Mouse (Mus musculus): ENCODE data around the gene Atp2a2. TPM values are rescaled to one million over a fixed set of nuclear protein-coding genes. Genes with fewer than 3 reads are reported as not detected.

The Atp2a2 gene
- polyA plus RNA-seq, 1 experiment from 2014 or later: 37.4 TPM

DNA sequence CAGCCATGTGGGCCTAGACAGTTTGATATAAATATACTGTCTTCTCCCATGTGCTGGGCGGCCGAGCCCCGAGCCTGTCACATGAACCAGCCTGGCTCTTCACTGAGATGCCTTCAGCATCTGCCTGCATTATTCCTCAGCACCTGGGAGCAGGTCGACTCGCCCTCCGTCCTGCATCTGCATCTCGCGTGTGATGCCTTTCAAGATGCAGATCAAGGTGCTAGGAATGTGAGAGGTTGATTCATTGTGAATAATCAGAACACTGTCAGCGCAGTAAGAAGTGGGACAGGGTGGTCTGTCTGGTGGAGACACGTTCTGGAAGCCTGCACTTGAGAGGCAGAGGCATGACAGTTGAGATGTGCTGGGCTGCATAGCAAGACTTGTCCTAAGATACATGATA, 57.5 kb downstream of the Atp2a2 start:
- H3K4me3 ChIP-seq (ENCODE audit: low read depth, low read length): no peak overlapping the region
- peaks cover 26% of the 10 kb centered on the region for H3K36me3 ChIP-seq (replicated peaks; ENCODE audit: control insufficient read depth, insufficient read depth, low read depth, low read length)
- no peak overlapping the region for H3K4me2 ChIP-seq (ENCODE audit: low read depth, low read length)
- DNase-seq (ENCODE audit: low spot score): no peak
- no peaks in the 10 kb centered on the region for H3K27me3 ChIP-seq (ENCODE audit: control insufficient read depth, insufficient read depth, low read length)
- no peak overlapping the region for H3K27ac ChIP-seq (replicated peaks; ENCODE audit: low read depth, low read length)
- WGBS: 91% methylated on average over 10 of the region's 10 CpGs
- no peaks in the 10 kb centered on the region for H3K4me1 ChIP-seq (ENCODE audit: control insufficient read depth, insufficient read depth, low read length)
- no peak overlapping the region for H3K9ac ChIP-seq (replicated peaks; ENCODE audit: low read length)
- H3K9me3 ChIP-seq (replicated peaks; ENCODE audit: control insufficient read depth, low read length): no peaks in the 10 kb centered on the region
- no peak for ATAC-seq (replicated peaks; ENCODE audit: insufficient number of reproducible peaks, low FRiP score, low TSS enrichment, low read depth)

GRCm38 (mm10) chr5:122440095-122440630, 61.9 kb downstream of the Atp2a2 start:
- 96% methylated on average over 12 of the region's 12 CpGs for WGBS
- ATAC-seq (replicated peaks; ENCODE audit: insufficient number of reproducible peaks, low FRiP score, low TSS enrichment, low read depth) (no peak), DNase-seq (ENCODE audit: low spot score) (no peak)
- H3K27ac ChIP-seq (replicated peaks; ENCODE audit: low read depth, low read length): no peak overlapping the region
- H3K4me1 ChIP-seq (ENCODE audit: control insufficient read depth, insufficient read depth, low read length): no peaks in the 10 kb centered on the region
- no peak overlapping the region for H3K4me3 ChIP-seq (ENCODE audit: low read depth, low read length)
- H3K27me3 ChIP-seq (ENCODE audit: control insufficient read depth, insufficient read depth, low read length): no peaks in the 10 kb centered on the region
- H3K36me3 ChIP-seq (replicated peaks; ENCODE audit: control insufficient read depth, insufficient read depth, low read depth, low read length): peaks cover 37% of the 10 kb centered on the region
- no peak overlapping the region for H3K9ac ChIP-seq (replicated peaks; ENCODE audit: low read length)
- no peaks in the 10 kb centered on the region for H3K9me3 ChIP-seq (replicated peaks; ENCODE audit: control insufficient read depth, low read length)
- no peak overlapping the region for H3K4me2 ChIP-seq (ENCODE audit: low read depth, low read length)

DNA sequence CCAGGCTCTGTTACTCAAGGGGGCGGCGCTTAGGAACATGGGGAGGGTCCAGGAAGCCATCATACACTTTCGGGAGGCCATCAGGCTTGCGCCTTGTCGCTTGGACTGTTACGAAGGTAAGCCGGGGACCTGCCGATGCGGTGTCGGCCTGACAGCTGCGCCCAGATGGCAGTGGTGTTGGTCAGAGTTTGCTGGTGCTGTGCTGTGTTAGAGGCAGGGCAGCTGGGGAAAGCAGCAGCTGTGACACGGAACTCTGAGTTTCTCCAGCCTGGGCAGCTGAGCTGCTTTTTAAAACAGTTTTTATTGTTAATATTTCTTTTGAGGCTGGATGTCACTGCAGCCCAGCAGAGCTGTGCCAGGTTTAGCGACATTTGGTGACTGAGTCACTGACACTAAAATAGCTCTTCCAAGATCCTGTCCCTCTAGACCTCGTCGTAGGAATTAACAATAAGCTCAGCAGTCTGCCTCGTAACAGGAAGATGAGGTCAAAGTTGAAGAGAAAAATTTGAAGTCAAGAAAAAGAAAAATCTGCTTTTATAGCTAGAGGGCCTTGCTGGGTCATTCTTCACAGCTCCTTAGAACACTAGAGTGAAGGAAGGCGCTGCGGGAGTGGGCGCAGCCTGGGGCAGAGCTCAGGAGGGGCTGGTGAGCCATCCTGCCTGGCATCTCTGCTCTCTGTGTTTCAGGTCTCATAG, 62.5 kb downstream of the Atp2a2 start:
- Histone ChIP-seq H3K4me1 (ENCODE audit: control insufficient read depth, insufficient read depth, low read length) (no peaks in the 10 kb centered on the region), H3K27me3 (ENCODE audit: control insufficient read depth, insufficient read depth, low read length) (no peaks in the 10 kb centered on the region), H3K9me3 (replicated peaks; ENCODE audit: control insufficient read depth, low read length) (no peaks in the 10 kb centered on the region), H3K4me3 (ENCODE audit: low read depth, low read length) (no peak overlapping the region), H3K4me2 (ENCODE audit: low read depth, low read length) (no peak overlapping the region), H3K9ac (replicated peaks; ENCODE audit: low read length) (no peak overlapping the region), H3K27ac (replicated peaks; ENCODE audit: low read depth, low read length) (no peak overlapping the region), H3K36me3 (replicated peaks; ENCODE audit: control insufficient read depth, insufficient read depth, low read depth, low read length) (peaks cover 34% of the 10 kb centered on the region)
- WGBS: 90% methylated on average over 19 of the region's 19 CpGs
- ATAC-seq (replicated peaks; ENCODE audit: insufficient number of reproducible peaks, low FRiP score, low TSS enrichment, low read depth): no peak
- DNase-seq (ENCODE audit: low spot score): no peak

- no peak overlapping the region for H3K4me3 ChIP-seq (ENCODE audit: low read depth, low read length)
- H3K27me3 ChIP-seq (ENCODE audit: control insufficient read depth, insufficient read depth, low read length): no peaks in the 10 kb centered on the region
- H3K9ac ChIP-seq (replicated peaks; ENCODE audit: low read length): no peak overlapping the region
- no peaks in the 10 kb centered on the region for H3K4me1 ChIP-seq (ENCODE audit: control insufficient read depth, insufficient read depth, low read length)
- H3K4me2 ChIP-seq (ENCODE audit: low read depth, low read length): no peak overlapping the region
- H3K9me3 ChIP-seq (replicated peaks; ENCODE audit: control insufficient read depth, low read length): no peaks in the 10 kb centered on the region
- ATAC-seq (replicated peaks; ENCODE audit: insufficient number of reproducible peaks, low FRiP score, low TSS enrichment, low read depth): no peak
- 80% methylated on average over 4 of the region's 4 CpGs for WGBS
- no peak for DNase-seq (ENCODE audit: low spot score)
- no peak overlapping the region for H3K27ac ChIP-seq (replicated peaks; ENCODE audit: low read depth, low read length)
- peaks cover 36% of the 10 kb centered on the region for H3K36me3 ChIP-seq (replicated peaks; ENCODE audit: control insufficient read depth, insufficient read depth, low read depth, low read length)
These were observed 67.5 kb downstream of the Atp2a2 start for GRCm38 (mm10) chr5:122434541-122434940.

- no peak for DNase-seq (ENCODE audit: low spot score)
- H3K27ac ChIP-seq (replicated peaks; ENCODE audit: low read depth, low read length): no peak overlapping the region
- H3K36me3 ChIP-seq (replicated peaks; ENCODE audit: control insufficient read depth, insufficient read depth, low read depth, low read length): peaks cover 29% of the 10 kb centered on the region
- H3K4me2 ChIP-seq (ENCODE audit: low read depth, low read length): no peak overlapping the region
- no peaks in the 10 kb centered on the region for H3K4me1 ChIP-seq (ENCODE audit: control insufficient read depth, insufficient read depth, low read length)
- H3K9ac ChIP-seq (replicated peaks; ENCODE audit: low read length): no peak overlapping the region
- no peaks in the 10 kb centered on the region for H3K9me3 ChIP-seq (replicated peaks; ENCODE audit: control insufficient read depth, low read length)
- WGBS: 99% methylated on average over 8 of the region's 8 CpGs
- no peak for ATAC-seq (replicated peaks; ENCODE audit: insufficient number of reproducible peaks, low FRiP score, low TSS enrichment, low read depth)
- H3K27me3 ChIP-seq (ENCODE audit: control insufficient read depth, insufficient read depth, low read length): no peaks in the 10 kb centered on the region
- no peak overlapping the region for H3K4me3 ChIP-seq (ENCODE audit: low read depth, low read length)
These were observed 70.8 kb downstream of the Atp2a2 start for GRCm38 (mm10) chr5:122431221-122431620.

DNA sequence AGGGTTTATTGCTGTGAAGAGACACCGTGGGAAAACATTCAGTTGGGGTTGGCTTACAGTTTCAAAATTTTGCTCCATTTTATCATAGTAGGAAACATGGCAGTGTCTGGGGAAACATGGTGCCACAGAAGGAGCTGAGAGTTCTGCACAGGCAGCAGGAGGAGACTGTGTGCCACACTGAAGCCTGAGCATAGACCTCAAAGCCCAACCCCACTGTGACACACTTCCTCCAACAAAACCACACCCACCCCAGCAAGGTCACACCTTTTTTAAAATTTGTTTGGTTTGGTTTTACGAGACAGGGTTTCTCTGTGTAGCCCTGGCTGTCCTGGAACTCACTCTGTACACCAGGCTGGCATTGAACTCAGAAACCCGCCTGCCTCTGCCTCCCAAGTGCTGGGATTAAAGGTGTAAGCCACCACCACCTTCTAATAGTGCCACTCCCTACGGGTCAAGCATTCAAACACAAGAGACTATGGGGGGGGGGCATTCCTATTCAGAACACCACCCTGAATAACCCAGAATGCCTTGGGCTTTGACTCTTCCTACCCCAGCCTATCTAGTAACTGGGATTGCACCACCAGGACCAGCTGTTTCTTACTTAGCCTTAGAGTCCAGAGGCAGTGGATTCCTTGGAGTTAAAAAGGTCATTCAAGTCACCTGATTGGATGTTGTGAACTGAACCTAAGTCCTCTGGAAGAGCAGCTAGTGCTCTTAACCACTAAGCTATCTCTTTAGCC, 71.8 kb downstream of the Atp2a2 start:
- ATAC-seq (replicated peaks; ENCODE audit: insufficient number of reproducible peaks, low FRiP score, low TSS enrichment, low read depth) (no peak), DNase-seq (ENCODE audit: low spot score) (no peak)
- Histone ChIP-seq H3K4me3 (ENCODE audit: low read depth, low read length) (no peak overlapping the region), H3K27me3 (ENCODE audit: control insufficient read depth, insufficient read depth, low read length) (no peaks in the 10 kb centered on the region), H3K9ac (replicated peaks; ENCODE audit: low read length) (no peak overlapping the region), H3K27ac (replicated peaks; ENCODE audit: low read depth, low read length) (no peak overlapping the region), H3K4me2 (ENCODE audit: low read depth, low read length) (no peak overlapping the region), H3K36me3 (replicated peaks; ENCODE audit: control insufficient read depth, insufficient read depth, low read depth, low read length) (peaks cover 26% of the 10 kb centered on the region), H3K4me1 (ENCODE audit: control insufficient read depth, insufficient read depth, low read length) (no peaks in the 10 kb centered on the region), H3K9me3 (replicated peaks; ENCODE audit: control insufficient read depth, low read length) (no peaks in the 10 kb centered on the region)
- 95% methylated on average over 4 of the region's 4 CpGs for WGBS

DNA sequence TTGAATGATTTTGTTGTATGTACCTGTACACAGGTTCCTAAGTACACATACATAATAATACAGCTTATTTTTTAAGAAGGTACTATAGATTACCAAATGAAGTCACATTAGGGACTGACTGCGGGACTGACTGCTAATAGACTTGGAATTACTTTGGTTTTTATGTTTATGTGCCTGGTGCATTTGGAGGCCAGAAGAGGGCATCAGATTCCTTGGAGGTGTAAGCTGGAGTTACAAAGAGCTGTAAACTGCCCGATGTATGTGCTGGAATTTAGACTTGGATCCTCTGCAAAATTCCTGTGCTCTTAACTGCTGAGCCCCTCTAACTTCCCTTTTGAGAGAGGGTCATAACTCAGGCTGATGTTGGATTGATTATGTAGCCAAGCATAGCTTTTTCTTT, 76.5 kb downstream of the Atp2a2 start:
- Histone ChIP-seq H3K9me3 (replicated peaks; ENCODE audit: control insufficient read depth, low read length) (no peaks in the 10 kb centered on the region), H3K27ac (replicated peaks; ENCODE audit: low read depth, low read length) (no peak overlapping the region), H3K4me1 (ENCODE audit: control insufficient read depth, insufficient read depth, low read length) (peaks cover 3% of the 10 kb centered on the region; the same call in 1 of the 2 replicates), H3K4me3 (ENCODE audit: low read depth, low read length) (no peak overlapping the region), H3K9ac (replicated peaks; ENCODE audit: low read length) (no peak overlapping the region), H3K27me3 (ENCODE audit: control insufficient read depth, insufficient read depth, low read length) (no peaks in the 10 kb centered on the region), H3K4me2 (ENCODE audit: low read depth, low read length) (no peak overlapping the region), H3K36me3 (replicated peaks; ENCODE audit: control insufficient read depth, insufficient read depth, low read depth, low read length) (peaks cover 12% of the 10 kb centered on the region)
- ATAC-seq (replicated peaks; ENCODE audit: insufficient number of reproducible peaks, low FRiP score, low TSS enrichment, low read depth) (no peak), DNase-seq (ENCODE audit: low spot score) (no peak)
- 86% methylated on average over 2 of the region's 2 CpGs for WGBS

DNA sequence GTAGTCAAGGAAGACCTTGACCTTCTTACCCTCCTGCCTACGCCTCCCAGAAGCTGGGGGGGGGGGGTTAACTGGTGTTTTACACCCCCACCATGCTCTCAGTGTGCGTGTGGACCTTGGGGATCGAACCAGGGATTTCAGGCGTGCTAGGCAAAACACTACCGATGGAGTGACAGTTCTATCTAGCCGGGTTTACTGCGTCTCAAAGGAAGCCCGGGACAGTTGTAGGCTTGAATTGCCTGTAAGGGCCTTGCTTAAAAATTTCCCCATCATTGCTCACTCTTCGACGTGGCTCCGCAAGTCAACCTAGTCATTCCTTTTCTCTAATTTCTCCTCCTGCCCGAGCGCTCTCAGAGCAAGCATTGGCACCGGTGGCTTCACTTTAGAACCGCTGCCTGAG, 78.9 kb downstream of the Atp2a2 start:
- 33% methylated on average over 15 of the region's 15 CpGs for WGBS
- H3K4me3 ChIP-seq (ENCODE audit: low read depth, low read length): peak overlapping the region; percentile 98
- no peak overlapping the region for H3K27ac ChIP-seq (replicated peaks; ENCODE audit: low read depth, low read length)

More for the DNA sequence above, 78.9 kb downstream of the Atp2a2 start:
- no peak for DNase-seq (ENCODE audit: low spot score)
- no peaks in the 10 kb centered on the region for H3K9me3 ChIP-seq (replicated peaks; ENCODE audit: control insufficient read depth, low read length)
- H3K4me1 ChIP-seq (ENCODE audit: control insufficient read depth, insufficient read depth, low read length): peaks cover 3% of the 10 kb centered on the region; the same call in 1 of the 2 replicates
- H3K9ac ChIP-seq (replicated peaks; ENCODE audit: low read length): peak overlapping the region; percentile 94
- no peak for ATAC-seq (replicated peaks; ENCODE audit: insufficient number of reproducible peaks, low FRiP score, low TSS enrichment, low read depth)
- H3K4me2 ChIP-seq (ENCODE audit: low read depth, low read length): peak overlapping the region; percentile 76
- peaks cover 3% of the 10 kb centered on the region for H3K36me3 ChIP-seq (replicated peaks; ENCODE audit: control insufficient read depth, insufficient read depth, low read depth, low read length)
- H3K27me3 ChIP-seq (ENCODE audit: control insufficient read depth, insufficient read depth, low read length): no peaks in the 10 kb centered on the region
